Mouse (Mus musculus): ENCODE measurements around the gene Cep83.

Cep83 gene

DNA sequence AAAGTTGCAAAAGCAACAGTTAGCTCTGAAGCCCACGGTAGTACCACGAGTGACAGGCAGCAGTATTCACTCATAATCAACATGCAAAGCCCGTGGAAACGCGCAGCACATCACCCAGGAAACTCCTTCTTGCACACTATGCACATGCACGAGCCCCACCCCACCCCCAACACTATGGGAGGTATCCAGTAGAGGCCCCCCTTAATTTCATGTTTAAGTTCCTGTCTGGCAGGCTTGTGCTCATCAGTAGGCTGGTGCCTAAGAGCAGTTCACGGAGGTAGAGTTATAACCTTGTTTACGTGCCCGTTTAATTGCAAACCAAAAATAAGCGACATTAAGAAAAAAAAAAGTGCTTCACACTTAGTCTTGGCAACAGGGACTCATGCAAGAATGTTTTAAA lies 138.9 kb downstream of the Cep83 start:
- DNase-seq (ENCODE audit: low spot score), result no peak

DNA sequence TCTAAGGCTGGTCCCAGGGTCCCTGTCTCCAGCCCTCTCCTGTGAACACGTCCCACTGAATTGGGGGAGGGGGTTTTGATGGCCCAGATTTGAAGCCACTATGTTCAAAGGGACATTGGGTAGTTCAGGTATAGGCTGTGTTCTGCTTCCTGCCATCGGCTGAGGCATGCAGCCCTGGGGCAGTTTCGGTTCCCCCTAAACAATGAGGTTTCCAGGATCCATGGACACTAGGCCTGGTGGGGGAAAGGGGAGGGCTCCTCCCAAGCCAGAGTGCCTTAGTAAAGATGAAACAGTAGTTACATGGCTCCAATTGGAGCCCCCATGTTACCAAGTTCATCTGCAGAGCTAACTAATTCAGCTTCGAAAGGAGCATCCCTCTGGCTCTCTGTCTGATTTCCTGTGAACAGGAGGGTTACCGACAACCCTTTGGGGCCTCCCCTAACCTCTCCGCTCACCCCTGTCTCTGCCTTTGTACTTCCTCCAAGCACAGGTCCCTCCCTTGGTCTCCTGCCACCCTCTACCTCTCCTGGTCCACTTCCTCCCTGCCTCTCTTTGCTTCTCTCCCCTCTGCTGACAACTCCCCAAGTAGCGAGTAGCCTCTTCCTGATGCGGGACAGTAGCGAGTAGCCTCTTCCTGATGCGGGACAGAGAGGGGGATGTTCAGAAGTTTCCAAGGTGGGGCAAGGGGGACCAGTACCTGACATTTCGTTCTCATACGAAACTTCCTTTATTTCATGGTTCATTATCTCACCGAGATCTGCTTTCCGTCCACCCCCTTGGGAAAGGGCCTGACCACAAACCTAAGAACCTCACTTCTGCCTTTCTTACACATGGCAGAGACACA lies 139.7 kb downstream of the Cep83 start:
- DNase-seq (ENCODE audit: low spot score), result peak; percentile 72

DNA sequence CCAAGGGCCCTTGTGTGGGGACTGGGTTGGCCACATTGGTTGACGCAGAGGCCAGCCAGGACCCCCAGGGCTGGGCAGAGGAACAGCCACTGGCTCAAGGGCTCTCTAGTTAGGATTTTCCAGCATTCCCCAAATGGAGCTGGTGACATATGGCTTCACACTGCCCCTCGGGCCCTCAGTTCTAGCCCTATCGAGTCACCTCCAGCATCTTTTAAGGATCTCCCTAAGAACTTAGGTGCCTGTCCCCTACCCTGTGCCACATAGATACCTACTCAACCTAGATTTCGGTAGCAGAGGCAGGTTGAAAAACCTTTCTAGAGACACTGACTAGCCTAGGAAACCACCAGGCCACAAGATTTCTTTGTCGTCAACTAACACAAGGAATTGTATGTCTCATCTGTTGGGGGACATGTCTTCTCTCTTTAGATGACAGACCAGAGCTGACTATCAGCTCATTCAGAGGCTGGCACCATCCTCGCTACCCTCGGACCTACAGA lies 140.3 kb downstream of the Cep83 start:
- no peak for DNase-seq (ENCODE audit: low spot score)

DNA sequence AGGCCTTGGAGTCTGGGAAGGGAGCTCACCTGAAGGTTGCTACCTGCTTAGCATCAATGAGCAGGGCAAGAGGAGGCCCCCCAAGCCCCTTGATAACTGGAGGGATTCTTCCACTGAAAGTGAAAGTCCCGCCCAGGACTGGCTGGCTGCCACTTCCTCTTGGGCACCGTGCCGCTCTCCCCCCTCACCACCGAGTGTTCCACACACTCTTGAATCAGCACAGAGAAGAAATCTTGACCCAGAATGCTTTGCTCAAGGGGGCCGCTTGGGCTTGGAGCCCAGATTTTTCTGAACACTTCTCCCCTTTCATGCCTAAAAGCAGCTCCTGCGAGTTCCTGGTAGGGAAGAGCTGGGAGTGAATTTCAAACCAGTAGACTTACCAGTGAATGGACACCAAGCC lies 141.0 kb downstream of the Cep83 start:
- DNase-seq (ENCODE audit: low spot score), result peak; percentile 79

DNA sequence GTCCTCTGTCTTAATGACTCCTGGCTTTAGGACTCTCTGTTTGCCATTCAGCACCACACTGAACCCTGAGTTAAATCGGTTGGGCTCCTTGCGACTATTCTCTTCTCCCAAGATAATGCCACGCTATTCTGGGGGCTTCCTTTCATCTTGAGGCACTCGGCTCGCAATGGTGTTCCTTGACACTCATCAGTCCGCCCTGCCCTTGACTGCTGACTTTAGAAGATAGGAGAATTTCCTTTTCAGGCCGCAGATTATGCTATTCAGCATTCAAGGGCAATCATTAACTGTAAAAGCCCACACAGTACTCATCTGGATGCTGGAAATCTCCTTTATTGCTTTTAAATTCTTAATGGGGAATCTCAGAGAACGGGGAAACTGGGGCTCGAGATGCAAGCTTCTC lies 147.4 kb downstream of the Cep83 start:
- no peak for DNase-seq (ENCODE audit: low spot score)
